Comparison of ENCODE assay signal across 14 mouse cellular contexts in the genomic region with DNA sequence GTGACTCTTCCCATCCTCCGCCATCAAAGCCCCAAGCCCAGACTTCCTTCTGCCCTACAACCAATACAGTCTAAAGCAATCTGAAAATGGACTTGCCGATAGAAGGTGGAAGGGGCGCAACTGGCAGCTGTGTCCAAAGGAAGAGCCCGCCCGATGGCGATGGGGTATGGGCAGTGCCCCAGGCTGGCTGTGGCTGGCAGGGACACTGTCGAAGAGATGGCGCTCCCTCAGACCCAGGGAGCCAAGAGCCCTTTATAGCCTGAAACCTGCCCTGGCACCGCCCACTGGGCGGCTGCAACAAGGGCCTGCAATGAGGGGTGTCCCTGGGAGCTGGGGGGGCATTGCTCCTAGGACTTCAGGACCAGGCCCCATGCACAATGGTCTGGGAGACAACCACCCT. TPM values are rescaled to one million over a fixed set of nuclear protein-coding genes. Genes with fewer than 3 reads are reported as not detected.
A peak's percentile ranks its signal among the peaks of the same experiment; 100 is the strongest.
DNase-seq lines count a peak whose midpoint lies in the region.
"Had no signal": no experiment of that assay in that cellular context is flagged by ENCODE, and none has a peak within 500 bp of the region (broad histone marks: within the 10 kb centered on the region; RNA-seq: fewer than 3 reads in every experiment).

Cyp26b1 (minus strand) TSS at position 216 of the 400 bp plus-strand sequence.

- WGBS in limb, embryonic 10.5 days = 88% methylated on average over 10 of the region's 10 CpGs

- no peaks in the 10 kb centered on the region for H3K36me3 ChIP-seq in limb, embryonic 10.5 days
- H3K36me3 ChIP-seq: liver, embryonic 15.5 days had no signal

- peak; percentile 2 to 11 for DNase-seq in layer of hippocampus, postnatal 10 days (ENCODE audit: low spot score in 2 of 2)
- no peak for DNase-seq in layer of hippocampus, adult 8-10 months (ENCODE audit: low spot score in 2 of 2)
- peak; percentile 1 for DNase-seq in urinary bladder, postnatal 14 days (ENCODE audit: low spot score)
- DNase-seq in urinary bladder, postnatal 10 days (ENCODE audit: low spot score) = no peak
- DNase-seq in limb, embryonic 10.5 days (ENCODE audit: low spot score) = peak; percentile 22
- DNase-seq in testis, postnatal 10 days (ENCODE audit: low spot score) = peak; percentile 42
- no peak for DNase-seq in kidney, postnatal 4 days
- no peak for DNase-seq in kidney, adult 18-20 months
- DNase-seq: cerebellum, adult 11 months; gastrocnemius, postnatal 36 days; right cerebral cortex, postnatal 4 days; thymus, postnatal 4 days had no signal

- peaks cover 55% of the 10 kb centered on the region for H3K27me3 ChIP-seq in limb, embryonic 10.5 days (ENCODE audit: low read depth, poor library complexity, severe bottlenecking)

- peak within 1 kb of the TSS; percentile 53 for H3K27ac ChIP-seq in limb, embryonic 10.5 days
- H3K27ac ChIP-seq: liver, embryonic 15.5 days had no signal

- H3K4me1 ChIP-seq in limb, embryonic 10.5 days = peaks cover 49% of the 10 kb centered on the region

- no peaks in the 10 kb centered on the region for H3K9me3 ChIP-seq in limb, embryonic 10.5 days (replicated peaks)
- H3K9me3 ChIP-seq: liver, embryonic 15.5 days had no signal

- H3K4me3 ChIP-seq in limb, embryonic 10.5 days = no peak within 1 kb of the TSS
- H3K4me3 ChIP-seq: liver, embryonic 15.5 days; myocyte had no signal

RNA-seq across cellular contexts. Expression of gene Cyp26b1, which starts in this region (rescaled TPM):
- total RNA-seq in layer of hippocampus, postnatal 10 days (2021) = 10 to 100 TPM; 30.9 to 31.0 TPM
- total RNA-seq in layer of hippocampus, adult 8-10 months (2022) = 10 to 100 TPM in 2 of 4 experiments, 1 to 10 TPM in 2; 8.4 to 10.5 (median 9.3) TPM
- 32.7 and 47.1 TPM in 2 replicates for polyA plus RNA-seq in limb, embryonic 10.5 days (2016; fragmentation: Nextera tagmentation; extraction: Ambion mirVana)

Comparison
In these comparisons a context has a peak if more than half of its experiments do, and no peak if none do; other contexts are left out.
1. DNase-seq: peak in layer of hippocampus, postnatal 10 days (2 of 2), urinary bladder, postnatal 14 days (single experiment), limb, embryonic 10.5 days (single experiment) and testis, postnatal 10 days (single experiment); none in layer of hippocampus, adult 8-10 months (0 of 2), urinary bladder, postnatal 10 days (single experiment), kidney, postnatal 4 days (0 of 2) and kidney, adult 18-20 months (single experiment).